Mouse (Mus musculus) CH12.LX (cell line): Measurements from ENCODE around the gene Entpd7. TPM values are rescaled to one million over a fixed set of nuclear protein-coding genes. Genes with fewer than 3 reads are reported as not detected.

Source experiments
- DNase-seq: peaks from one replicate; pipeline ENCODE4 v3.0.0-alpha.2; 2013; ENCODE audit errors: extremely low read depth
- H3K27ac ChIP-seq: 2 replicates; pipeline ENCODE4 v1.5.1; 2012; ENCODE audit warnings: low read depth, mild to moderate bottlenecking, control low read depth, moderate library complexity; ENCODE audit not compliant: insufficient read depth
- H3K27me3 ChIP-seq: replicated peaks from 2 replicates; pipeline ENCODE3; 2012; ENCODE audit warnings: inconsistent platforms
- H3K36me3 ChIP-seq, 2 experiments: replicated peaks in 1 of 2; 2 replicates each; pipeline versions ENCODE3 to v1.6.1; 2012; ENCODE audit warnings: inconsistent platforms in 1 of 2, low read length in 1 of 2, mild to moderate bottlenecking in 1 of 2, mixed read lengths in 1 of 2, moderate library complexity in 1 of 2; ENCODE audit not compliant: control insufficient read depth in 1 of 2, insufficient read depth in 1 of 2
- H3K4me1 ChIP-seq, 2 experiments: 2 replicates each; pipeline ENCODE4 v1.6.1; 2012; ENCODE audit warnings: inconsistent platforms in 1 of 2, moderate library complexity in 1 of 2; ENCODE audit not compliant: insufficient read depth in 2 of 2, control insufficient read depth in 1 of 2
- H3K4me2 ChIP-seq: 2 replicates; pipeline ENCODE4 v1.6.1; 2012; ENCODE audit warnings: low read depth, mild to moderate bottlenecking, control low read depth; ENCODE audit not compliant: poor library complexity, insufficient read depth, severe bottlenecking
- H3K4me3 ChIP-seq, 3 experiments: fragments of 150-350 bp in 1 of 3; sonication (generic) in 1 of 3; replicated peaks in 1 of 3; 2 replicates each; pipeline versions ENCODE3 to v1.5.1; 2011 to 2012; ENCODE audit warnings: low read depth in 2 of 3, low read length in 2 of 3, mild to moderate bottlenecking in 2 of 3, moderate library complexity in 2 of 3, control low read depth in 1 of 3, improper control_type of control experiment in 1 of 3, inconsistent platforms in 1 of 3, mixed read lengths in 1 of 3; ENCODE audit not compliant: poor library complexity in 1 of 3
- H3K79me2 ChIP-seq: replicated peaks from 2 replicates; pipeline ENCODE4 v1.6.1; 2012; ENCODE audit warnings: mild to moderate bottlenecking, moderate library complexity; ENCODE audit not compliant: control insufficient read depth, poor library complexity, insufficient read depth, severe bottlenecking; ENCODE audit errors: extremely low read depth
- H3K9ac ChIP-seq: 2 replicates; pipeline ENCODE4 v1.6.1; 2012; ENCODE audit warnings: low read depth, mild to moderate bottlenecking, control low read depth, moderate library complexity; ENCODE audit not compliant: insufficient read depth
- H3K9me3 ChIP-seq: replicated peaks from 2 replicates; pipeline ENCODE3; 2012; ENCODE audit warnings: low read length, inconsistent platforms, mixed read lengths
- BHLHE40 ChIP-seq: IDR thresholded peaks from 2 replicates; pipeline ENCODE4 v1.6.1; 2011; ENCODE audit warnings: mild to moderate bottlenecking, low read depth, low read length, improper control_type of control experiment
- CHD2 ChIP-seq: IDR thresholded peaks from 2 replicates; pipeline ENCODE4 v1.6.1; 2011; ENCODE audit warnings: low read length, improper control_type of control experiment
- E2F4 ChIP-seq: IDR thresholded peaks from 2 replicates; pipeline ENCODE4 v1.6.1; 2011; ENCODE audit warnings: low read depth, low read length, improper control_type of control experiment; ENCODE audit not compliant: insufficient replicate concordance
- GABPA ChIP-seq: IDR thresholded peaks from 2 replicates; pipeline ENCODE4 v1.6.1; 2012; ENCODE audit warnings: low read depth, low read length, improper control_type of control experiment, inconsistent platforms; ENCODE audit not compliant: insufficient replicate concordance
- HCFC1 ChIP-seq: IDR thresholded peaks from 2 replicates; pipeline ENCODE4 v1.6.1; 2012; ENCODE audit warnings: low read depth, mild to moderate bottlenecking, inconsistent platforms, low read length, improper control_type of control experiment
- JUN ChIP-seq: IDR thresholded peaks from 2 replicates; pipeline ENCODE4 v1.6.1; 2011; ENCODE audit warnings: low read depth, mild to moderate bottlenecking, low read length, improper control_type of control experiment, moderate library complexity; ENCODE audit not compliant: insufficient read depth
- KAT2A ChIP-seq: IDR thresholded peaks from 2 replicates; pipeline ENCODE4 v1.6.1; 2012; ENCODE audit warnings: low read length, improper control_type of control experiment, inconsistent platforms; ENCODE audit not compliant: insufficient replicate concordance
- PAX5 ChIP-seq: IDR thresholded peaks from 2 replicates; pipeline ENCODE4 v1.6.1; 2012; ENCODE audit warnings: low read length, inconsistent platforms, mixed read lengths
- SMC3 ChIP-seq: IDR thresholded peaks from 2 replicates; pipeline ENCODE4 v1.6.1; 2011; ENCODE audit warnings: low read depth, low read length, improper control_type of control experiment
- TBP ChIP-seq: conservative IDR thresholded peaks from 2 replicates; pipeline ENCODE4 v1.6.1; 2011; ENCODE audit warnings: low read depth, low read length, improper control_type of control experiment
- USF2 ChIP-seq: conservative IDR thresholded peaks from 2 replicates; pipeline ENCODE4 v1.6.1; 2011; ENCODE audit warnings: low read depth, low read length, improper control_type of control experiment
- ZKSCAN1 ChIP-seq: IDR thresholded peaks from 2 replicates; pipeline ENCODE4 v1.6.1; 2012; ENCODE audit warnings: low read depth, inconsistent platforms, low read length, improper control_type of control experiment, borderline replicate concordance
- ZMIZ1 ChIP-seq: IDR thresholded peaks from 2 replicates; pipeline ENCODE4 v1.6.1; 2012; ENCODE audit warnings: low read depth, mild to moderate bottlenecking, inconsistent platforms, low read length, improper control_type of control experiment
- dilution Hi-C: fragments of 300-500 bp; cut with MboI; formaldehyde crosslinking; loops from 2 replicates; pipeline ENCODE4 v1.14.3; 2020; ENCODE audit warnings: low sequenced_read_pairs; ENCODE audit not compliant: extremely low pct_unique_long_range_greater_than_20kb, extremely low pct_ligation_motif_present
- in situ Hi-C: fragments of 300-500 bp; cut with MboI; formaldehyde crosslinking; loops from 3 replicates; pipeline ENCODE4 v1.14.3; 2019; ENCODE audit warnings: low sequenced_read_pairs, low pct_ligation_motif_present, low pct_unique_long_range_greater_than_20kb, mixed read lengths
- polyA plus RNA-seq: library from polyadenylated mRNA; unstranded; fragments of >175 nt; gene quantifications from 2 replicates; pipeline ENCODE4 v1.2.1, GENCODE M21; 2012; ENCODE audit warnings: low read depth; ENCODE audit not compliant: insufficient read length
- total RNA-seq, 2 experiments: library from RNA; depleted of rRNA; stranded (reverse); fragments of 300-350 nt in 1 of 2; fragments of >200 nt in 1 of 2; gene quantifications; 2 replicates each; pipeline ENCODE4 v1.2.3; 2012 to 2014

Entpd7 gene
- total and polyA plus RNA-seq, 3 experiments, result 2.7 to 6.0 (median 4.0) TPM

- no peak for DNase-seq
- H3K4me1 ChIP-seq, result peaks cover 0 to 7% of the 10 kb centered on the region in 2 experiments; a peak in 1 of 4 replicates
- H3K79me2 ChIP-seq, result no peaks in the 10 kb centered on the region
- H3K4me2 ChIP-seq, result no peak overlapping the region
- no peak overlapping the region for H3K4me3 ChIP-seq
- peaks cover 10 to 56% of the 10 kb centered on the region in 2 experiments for H3K36me3 ChIP-seq
- in situ Hi-C loops (no loop called here), dilution Hi-C loops (no loop called here)
- H3K27me3 ChIP-seq, result no peaks in the 10 kb centered on the region
- no peak overlapping the region for H3K27ac ChIP-seq
- H3K9me3 ChIP-seq, result peaks cover 2% of the 10 kb centered on the region
- TF ChIP-seq ZKSCAN1 (no peak), E2F4 (no peak)
- H3K9ac ChIP-seq, result no peak overlapping the region
Measured at GRCm38 (mm10) chr19:43699763-43700155, 10.3 kb downstream of the Entpd7 start.

DNA sequence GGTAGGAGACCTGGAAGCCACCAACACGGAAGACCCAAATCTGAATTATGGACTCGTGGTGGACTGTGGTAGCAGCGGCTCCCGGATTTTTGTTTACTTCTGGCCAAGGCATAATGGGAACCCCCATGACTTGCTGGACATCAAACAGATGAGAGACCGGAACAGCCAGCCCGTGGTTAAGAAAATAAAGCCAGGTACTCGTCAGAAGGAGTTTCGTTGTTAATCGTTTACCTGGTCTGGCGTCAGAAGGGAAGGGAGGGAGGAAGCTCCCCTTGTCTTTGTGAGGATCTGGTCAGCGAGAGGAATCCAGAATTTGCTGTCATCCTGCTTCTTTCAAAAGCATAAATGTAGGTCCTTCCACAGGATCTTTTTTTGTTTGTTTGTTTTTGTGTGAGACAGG, 14.7 kb downstream of the Entpd7 start:
- TF ChIP-seq BHLHE40, result no peak
- TF ChIP-seq KAT2A, result no peak
- no peak for TF ChIP-seq HCFC1
- TF ChIP-seq JUN, result no peak
- no peak for TF ChIP-seq ZMIZ1
- TF ChIP-seq PAX5, result no peak
- TF ChIP-seq E2F4, result no peak
- TF ChIP-seq SMC3, result no peak
- no peak for TF ChIP-seq TBP
- no peak for TF ChIP-seq CHD2
- no peak for TF ChIP-seq GABPA
- TF ChIP-seq USF2, result no peak
- Histone ChIP-seq H3K27ac (no peak overlapping the region), H3K4me1 (peaks cover under 1 to 7% of the 10 kb centered on the region in 2 experiments; a peak in 1 of 4 replicates), H3K4me2 (no peak overlapping the region), H3K27me3 (no peaks in the 10 kb centered on the region), H3K9ac (no peak overlapping the region), H3K36me3 (peaks cover 25 to 68% of the 10 kb centered on the region in 2 experiments), H3K79me2 (no peaks in the 10 kb centered on the region), H3K4me3 (no peak overlapping the region), H3K9me3 (peaks cover 2% of the 10 kb centered on the region)
- in situ Hi-C loops (no loop called here), dilution Hi-C loops (no loop called here)
- no peak for DNase-seq
